Mouse (Mus musculus): Measurements from ENCODE around the gene Tcp11.

The Tcp11 gene

GRCm38 (mm10) chr17:28080045-28080816 is at the start of gene Tcp11:
Gene Tcp11, minus strand, starts transcription at chr17:28080639.
- in situ Hi-C loops (cut with MboI, MseI): loop anchor here (5.0 kb wide), 2 partner anchors 82 to 168 kb away; no protein-coding TSS in a partner anchor

- in situ Hi-C loops (cut with MboI, MseI): loop anchor here (5.0 kb wide), 1 partner anchor 57 kb away; no protein-coding TSS in a partner anchor
Measured at GRCm38 (mm10) chr17:28129796-28130195, 49.4 kb upstream of the Tcp11 start.

- in situ Hi-C loops (cut with MboI, MseI): no loop called here
Measured at GRCm38 (mm10) chr17:28124368-28124767, 43.9 kb upstream of the Tcp11 start.

- in situ Hi-C loops (cut with MboI, MseI): no loop called here
Measured at GRCm38 (mm10) chr17:28123627-28124026, 43.2 kb upstream of the Tcp11 start.

GRCm38 (mm10) chr17:28122949-28123348 is 42.5 kb upstream of the Tcp11 start:
- in situ Hi-C loops (cut with MboI, MseI): no loop called here

- in situ Hi-C loops (cut with MboI, MseI): no loop called here
Measured at GRCm38 (mm10) chr17:28120460-28120859, 40.0 kb upstream of the Tcp11 start.

GRCm38 (mm10) chr17:28117451-28118209 is 37.2 kb upstream of the Tcp11 start:
- in situ Hi-C loops (cut with MboI, MseI): no loop called here

- in situ Hi-C loops (cut with MboI, MseI): no loop called here
Measured at GRCm38 (mm10) chr17:28116335-28116734, 35.9 kb upstream of the Tcp11 start.

GRCm38 (mm10) chr17:28112266-28112665 is 31.8 kb upstream of the Tcp11 start:
- in situ Hi-C loops (cut with MboI, MseI): no loop called here

- in situ Hi-C loops (cut with MboI, MseI): no loop called here
Measured at GRCm38 (mm10) chr17:28107275-28107674, 26.8 kb upstream of the Tcp11 start.

GRCm38 (mm10) chr17:28106352-28106751 is 25.9 kb upstream of the Tcp11 start:
- in situ Hi-C loops (cut with MboI, MseI): no loop called here

- in situ Hi-C loops (cut with MboI, MseI): loop anchor here (5.0 kb wide), 1 partner anchor 63 kb away; no protein-coding TSS in a partner anchor
Measured at GRCm38 (mm10) chr17:28104416-28104815, 24.0 kb upstream of the Tcp11 start.

GRCm38 (mm10) chr17:28101902-28102319 is 21.5 kb upstream of the Tcp11 start:
- in situ Hi-C loops (cut with MboI, MseI): loop anchor here (5.0 kb wide), 1 partner anchor 65 kb away; no protein-coding TSS in a partner anchor

- in situ Hi-C loops (cut with MboI, MseI): loop anchor here (5.0 kb wide), 1 partner anchor 66 kb away; no protein-coding TSS in a partner anchor
Measured at GRCm38 (mm10) chr17:28101284-28101887, 20.9 kb upstream of the Tcp11 start.

GRCm38 (mm10) chr17:28100669-28101068 is 20.2 kb upstream of the Tcp11 start:
- in situ Hi-C loops (cut with MboI, MseI): loop anchor here (5.0 kb wide), 1 partner anchor 67 kb away; no protein-coding TSS in a partner anchor

GRCm38 (mm10) chr17:28099086-28099485 is 18.6 kb upstream of the Tcp11 start:
- in situ Hi-C loops (cut with MboI, MseI): no loop called here

GRCm38 (mm10) chr17:28097308-28097707 is 16.9 kb upstream of the Tcp11 start:
- in situ Hi-C loops (cut with MboI, MseI): no loop called here

- in situ Hi-C loops (cut with MboI, MseI): no loop called here
Measured at GRCm38 (mm10) chr17:28096418-28096817, 16.0 kb upstream of the Tcp11 start.

- in situ Hi-C loops (cut with MboI, MseI): no loop called here
Measured at GRCm38 (mm10) chr17:28093837-28094236, 13.4 kb upstream of the Tcp11 start.

- in situ Hi-C loops (cut with MboI, MseI): no loop called here
Measured at GRCm38 (mm10) chr17:28092297-28092696, 11.9 kb upstream of the Tcp11 start.

- in situ Hi-C loops (cut with MboI, MseI): no loop called here
Measured at GRCm38 (mm10) chr17:28088718-28089117, 8.3 kb upstream of the Tcp11 start.

GRCm38 (mm10) chr17:28087430-28087829 is 7.0 kb upstream of the Tcp11 start:
- in situ Hi-C loops (cut with MboI, MseI): no loop called here
